Mouse (Mus musculus) lung, postnatal 0 days (tissue): ENCODE measurements around the gene Arhgap8. TPM values are rescaled to one million over a fixed set of nuclear protein-coding genes. Genes with fewer than 3 reads are reported as not detected.

Experiments used
- ATAC-seq: fragments of 200-750 bp; cut with Nextera tagmentation; 2 replicates; pipeline ENCODE4 v1.8.0; 2017; ENCODE audit warnings: moderate library complexity
- DNase-seq: peaks from one replicate; pipeline ENCODE4 v3.0.0-alpha.2; 2016; ENCODE audit warnings: low spot score
- H3K27ac ChIP-seq: fragments of 300-500 bp; sonication (generic); 2 replicates; pipeline ENCODE4 v1.5.1; 2014; ENCODE audit warnings: antibody characterized with exemption, mild to moderate bottlenecking, low read length, mixed read lengths
- H3K27me3 ChIP-seq: fragments of 300-500 bp; sonication (generic); replicated peaks from 2 replicates; pipeline ENCODE4 v1.6.1; 2014; ENCODE audit warnings: low read length, mixed read lengths; ENCODE audit not compliant: insufficient read depth
- H3K36me3 ChIP-seq: fragments of 300-500 bp; sonication (generic); 2 replicates; pipeline ENCODE4 v1.6.1; 2014; ENCODE audit warnings: low read length, mixed read lengths; ENCODE audit not compliant: insufficient read depth
- H3K4me1 ChIP-seq: fragments of 300-500 bp; sonication (generic); 2 replicates; pipeline ENCODE4 v1.6.1; 2014; ENCODE audit warnings: antibody characterized with exemption, low read depth, low read length, mixed read lengths; ENCODE audit not compliant: insufficient read depth
- H3K4me2 ChIP-seq: fragments of 300-500 bp; sonication (generic); replicated peaks from 2 replicates; pipeline ENCODE4 v1.6.1; 2014; ENCODE audit warnings: low read depth, mild to moderate bottlenecking, low read length, moderate library complexity, mixed read lengths
- H3K4me3 ChIP-seq: fragments of 300-500 bp; sonication (generic); 2 replicates; pipeline ENCODE4 v1.5.1; 2014; ENCODE audit warnings: low read depth, low read length
- H3K9ac ChIP-seq: fragments of 300-500 bp; sonication (generic); replicated peaks from 2 replicates; pipeline ENCODE4 v1.6.1; 2014; ENCODE audit warnings: low read depth, mild to moderate bottlenecking
- H3K9me3 ChIP-seq: fragments of 300-500 bp; sonication (generic); 2 replicates; pipeline ENCODE4 v1.6.1; 2016; ENCODE audit warnings: low read length, mixed read lengths
- CTCF ChIP-seq: IDR thresholded peaks from 2 replicates; pipeline ENCODE4 v1.5.1; 2016; ENCODE audit warnings: antibody characterized with exemption, mild to moderate bottlenecking
- EP300 ChIP-seq: IDR thresholded peaks from 2 replicates; pipeline ENCODE4 v1.6.1; 2016; ENCODE audit warnings: antibody characterized with exemption, mild to moderate bottlenecking, control low read depth
- WGBS: fragments of 180-500 bp; shearing (Covaris S2); extraction: QIAGEN DNeasy Blood & Tissue Kit; methylation state at CpG from one replicate; pipeline ENCODE4 v1.1.7; 2014; 5-methylcytosine and 5-hydroxymethylcytosine counted together
- polyA plus RNA-seq: library from polyadenylated mRNA; unstranded; fragments of >200 nt; fragmentation: Nextera tagmentation; extraction: Ambion mirVana; gene quantifications from 2 replicates; pipeline ENCODE4 v1.2.1, GENCODE M21; 2015

The Arhgap8 gene
- polyA plus RNA-seq, 1 experiment from 2014 or later = 15.9 TPM

DNA sequence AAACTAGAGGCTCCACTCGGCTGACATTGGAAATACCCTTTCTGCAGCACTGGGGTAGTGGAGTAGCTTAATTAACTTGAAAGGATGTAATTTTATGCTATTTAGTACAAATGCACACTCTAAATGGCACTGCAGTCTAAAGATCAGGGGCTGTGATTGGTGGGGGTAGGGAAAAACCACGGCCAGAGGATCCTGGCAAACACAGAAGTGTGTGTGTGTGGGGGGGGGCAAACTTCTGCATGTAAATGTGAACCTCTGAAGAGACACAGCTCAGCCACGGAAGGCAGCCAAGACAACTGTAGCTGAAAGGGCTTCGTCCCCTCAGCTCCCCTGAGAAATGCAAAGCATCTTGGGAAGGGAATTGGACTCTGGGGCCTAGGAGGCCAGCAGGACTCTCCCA is 95.3 kb downstream of the Arhgap8 start:
- H3K4me1 ChIP-seq = no peaks in the 10 kb centered on the region
- no peak overlapping the region for H3K9ac ChIP-seq
- no peak overlapping the region for H3K4me3 ChIP-seq
- DNase-seq (no peak), ATAC-seq (no peak)
- no peaks in the 10 kb centered on the region for H3K36me3 ChIP-seq
- 55% methylated on average over 4 of the region's 4 CpGs for WGBS
- TF ChIP-seq CTCF (no peak), EP300 (no peak)
- H3K4me2 ChIP-seq = no peak overlapping the region
- no peak overlapping the region for H3K27ac ChIP-seq
- H3K9me3 ChIP-seq = no peaks in the 10 kb centered on the region
- no peaks in the 10 kb centered on the region for H3K27me3 ChIP-seq

DNA sequence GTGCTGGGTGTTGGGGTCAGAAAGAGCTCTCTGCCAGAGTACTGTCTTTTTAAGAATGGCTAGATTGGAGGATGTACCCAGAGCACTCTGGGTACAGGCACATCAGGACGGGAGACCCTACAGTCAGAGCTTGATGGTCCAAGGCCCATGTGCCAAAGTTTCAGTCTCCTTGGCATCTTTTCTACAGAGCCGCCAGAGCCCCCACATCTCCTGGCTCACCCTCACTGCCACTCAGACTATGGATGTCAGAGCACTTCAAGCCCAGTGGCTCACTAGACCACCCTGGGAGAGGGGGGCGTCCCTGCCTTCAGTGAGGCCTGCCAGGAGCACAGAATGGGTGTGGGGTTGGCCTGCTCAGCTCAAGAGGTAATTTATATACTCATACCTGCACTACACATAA is 97.7 kb downstream of the Arhgap8 start:
- no peak for DNase-seq
- ATAC-seq = no peak
- H3K4me1 ChIP-seq = no peaks in the 10 kb centered on the region
- TF ChIP-seq CTCF (no peak), EP300 (no peak)
- H3K4me3 ChIP-seq = no peak overlapping the region
- H3K9me3 ChIP-seq = no peaks in the 10 kb centered on the region
- H3K27ac ChIP-seq = no peak overlapping the region
- 57% methylated on average over 3 of the region's 3 CpGs for WGBS
- no peak overlapping the region for H3K4me2 ChIP-seq
- H3K9ac ChIP-seq = no peak overlapping the region
- H3K36me3 ChIP-seq = no peaks in the 10 kb centered on the region
- H3K27me3 ChIP-seq = no peaks in the 10 kb centered on the region

DNA sequence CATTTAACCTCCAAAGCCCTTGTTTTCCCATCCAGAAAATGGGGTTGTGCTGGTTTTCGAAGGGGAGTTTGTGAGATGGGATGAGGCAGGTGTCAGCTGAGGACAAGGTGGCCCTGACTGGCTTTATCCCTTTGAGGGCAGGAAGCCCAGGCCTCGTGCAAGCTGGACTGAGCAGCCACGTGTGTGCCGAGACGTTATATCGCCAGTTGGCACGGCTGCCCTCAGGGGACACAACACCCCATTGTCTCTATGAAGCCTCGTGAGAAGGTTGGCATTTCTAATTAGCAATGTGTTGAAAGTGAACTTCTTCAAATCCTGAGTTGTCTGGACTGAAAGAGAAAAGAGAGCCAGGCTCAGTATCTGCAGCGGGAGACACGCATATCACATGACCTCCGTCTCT is 98.4 kb downstream of the Arhgap8 start:
- no peak for TF ChIP-seq EP300
- no peak for TF ChIP-seq CTCF
- no peak overlapping the region for H3K27ac ChIP-seq
- H3K36me3 ChIP-seq = no peaks in the 10 kb centered on the region
- no peaks in the 10 kb centered on the region for H3K9me3 ChIP-seq
- ATAC-seq (no peak), DNase-seq (no peak)
- H3K9ac ChIP-seq = no peak overlapping the region
- no peaks in the 10 kb centered on the region for H3K27me3 ChIP-seq
- 85% methylated on average over 11 of the region's 11 CpGs for WGBS
- H3K4me2 ChIP-seq = no peak overlapping the region
- no peaks in the 10 kb centered on the region for H3K4me1 ChIP-seq
- no peak overlapping the region for H3K4me3 ChIP-seq

DNA sequence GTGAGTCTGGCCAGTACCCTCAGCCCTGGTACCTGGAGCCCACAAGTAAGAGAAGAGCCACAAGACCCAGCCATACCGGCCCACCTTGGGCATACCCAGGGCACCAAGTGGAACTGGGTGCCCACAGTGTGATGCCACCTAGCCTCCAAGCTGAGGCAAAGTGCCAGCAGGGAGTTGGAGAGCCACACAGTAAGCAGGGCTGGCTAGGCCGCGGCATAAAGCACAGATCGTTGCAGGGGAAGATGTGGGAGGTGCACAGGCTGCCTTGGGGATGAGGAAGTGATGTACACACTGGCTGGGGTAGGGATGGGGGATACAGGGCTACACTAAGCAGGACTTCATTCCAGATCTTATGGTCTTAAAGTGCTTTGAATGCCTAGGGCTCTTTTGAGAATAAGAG is 101.0 kb downstream of the Arhgap8 start:
- WGBS = 81% methylated on average over 4 of the region's 4 CpGs
- ATAC-seq = no peak
- no peaks in the 10 kb centered on the region for H3K36me3 ChIP-seq

More for the DNA sequence above, 101.0 kb downstream of the Arhgap8 start:
- TF ChIP-seq EP300 = no peak
- TF ChIP-seq CTCF = no peak
- Histone ChIP-seq H3K4me3 (no peak overlapping the region), H3K4me2 (no peak overlapping the region), H3K9me3 (no peaks in the 10 kb centered on the region), H3K27ac (no peak overlapping the region), H3K27me3 (no peaks in the 10 kb centered on the region), H3K9ac (no peak overlapping the region), H3K4me1 (no peaks in the 10 kb centered on the region)
- no peak for DNase-seq

Other genes starting within 250 kb of the Arhgap8 start
- gene Rtl6, start 162.2 kb upstream of the Arhgap8 start, polyA plus RNA-seq = 2.4 and 2.6 TPM in 2 replicates
- gene Prr5, start 50.4 kb upstream of the Arhgap8 start, polyA plus RNA-seq = 8.8 and 9.2 TPM in 2 replicates
- gene Phf21b, start 136.0 kb downstream of the Arhgap8 start, polyA plus RNA-seq = 0.08 and 0.12 TPM in 2 replicates
- 0.10 and 0.12 TPM in 2 replicates for gene Gm29666, start 200.0 kb downstream of the Arhgap8 start, polyA plus RNA-seq
- 12.1 and 13.9 TPM in 2 replicates for gene Nup50, start 203.4 kb downstream of the Arhgap8 start, polyA plus RNA-seq